Mouse (Mus musculus): Measurements from ENCODE around the gene Rab3c. TPM values are rescaled to one million over a fixed set of nuclear protein-coding genes. Genes with fewer than 3 reads are reported as not detected.

The Rab3c gene
- polyA plus RNA-seq, 1 experiment from 2014 or later, result 3.0 TPM

DNA sequence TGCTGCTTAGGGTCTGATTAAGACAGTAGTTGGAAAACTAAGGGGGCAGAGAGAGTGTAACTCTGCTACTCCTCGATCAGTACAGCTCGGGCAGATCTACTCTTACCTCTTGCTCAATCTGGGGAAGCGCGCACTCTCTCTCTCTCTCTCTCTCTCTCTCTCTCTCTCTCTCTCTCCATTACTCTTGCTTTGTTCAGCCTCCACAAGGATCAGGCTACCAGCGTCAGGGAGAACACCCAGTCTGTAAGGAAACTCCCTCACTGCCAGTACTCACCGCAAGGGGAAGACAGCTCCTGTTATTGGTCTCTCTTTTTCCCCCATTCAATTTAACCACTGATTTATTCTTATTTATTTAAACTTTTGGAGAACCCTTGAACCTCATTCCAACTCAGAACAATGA is 185.8 kb downstream of the Rab3c start:
- Histone ChIP-seq H3K27me3 (replicated peaks; ENCODE audit: control insufficient read depth, insufficient read depth, low read length) (no peaks in the 10 kb centered on the region), H3K9me3 (ENCODE audit: control insufficient read depth) (no peaks in the 10 kb centered on the region), H3K27ac (ENCODE audit: low read depth, low read length) (no peak overlapping the region), H3K9ac (ENCODE audit: low read depth, low read length) (no peak overlapping the region), H3K36me3 (ENCODE audit: control insufficient read depth, insufficient read depth) (no peaks in the 10 kb centered on the region), H3K4me3 (ENCODE audit: low read depth, low read length) (no peak overlapping the region), H3K4me2 (replicated peaks; ENCODE audit: low read depth) (no peak overlapping the region), H3K4me1 (replicated peaks; ENCODE audit: control insufficient read depth, insufficient read depth, low read length) (no peaks in the 10 kb centered on the region)
- no peak for TF ChIP-seq CTCF (IDR thresholded peaks at IDR 0.05; ENCODE audit: low read depth)
- WGBS, result 77% methylated on average over 6 of the region's 6 CpGs
- ATAC-seq, result no peak

DNA sequence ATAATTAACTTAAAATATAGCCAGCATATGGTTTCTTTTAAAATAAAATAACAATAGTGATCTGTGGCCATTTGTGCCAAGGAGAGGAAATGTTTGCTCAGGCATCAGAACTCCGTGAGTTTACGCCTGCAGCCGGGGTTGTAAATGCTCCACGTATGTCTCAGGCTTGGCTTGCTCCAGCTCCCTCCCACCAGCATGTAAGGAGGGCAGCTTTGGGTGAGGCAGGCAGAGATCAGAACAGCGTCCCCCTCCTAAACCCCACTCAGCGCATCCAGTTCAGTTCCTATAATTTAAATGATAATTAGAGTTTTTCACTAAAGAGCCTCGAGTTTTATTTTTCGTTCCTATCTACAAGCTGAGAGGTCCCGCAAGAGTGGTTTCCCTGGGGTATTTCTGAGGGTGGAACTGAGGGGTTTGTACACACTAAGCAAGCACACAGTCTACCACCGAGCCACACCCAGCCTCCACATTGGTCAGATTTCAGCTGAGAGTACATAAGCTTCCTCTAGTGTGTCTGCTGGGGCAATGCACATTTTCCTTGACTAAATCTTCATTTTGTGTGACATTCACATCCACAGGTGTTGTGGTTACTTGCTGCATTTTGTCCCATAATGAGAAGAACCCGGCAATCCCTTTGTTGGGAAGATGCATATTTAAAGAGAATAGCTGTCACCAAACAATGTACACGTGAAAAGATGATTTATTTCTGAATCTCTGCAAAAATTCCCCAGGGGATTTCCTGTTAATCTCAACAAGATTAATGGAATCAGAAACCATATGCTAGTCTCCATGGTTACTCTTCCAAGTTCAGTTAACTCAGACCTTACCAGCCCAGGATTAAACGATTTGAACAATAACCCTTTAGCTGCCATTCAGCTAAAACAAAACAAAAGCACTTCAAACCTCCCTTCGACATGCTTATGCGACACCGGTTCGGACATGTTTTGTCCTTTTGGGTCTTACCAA is 186.8 kb downstream of the Rab3c start:
- WGBS, result 55% methylated on average over 17 of the region's 17 CpGs
- Histone ChIP-seq H3K36me3 (ENCODE audit: control insufficient read depth, insufficient read depth) (no peaks in the 10 kb centered on the region), H3K9me3 (ENCODE audit: control insufficient read depth) (no peaks in the 10 kb centered on the region), H3K9ac (ENCODE audit: low read depth, low read length) (no peak overlapping the region), H3K27me3 (replicated peaks; ENCODE audit: control insufficient read depth, insufficient read depth, low read length) (no peaks in the 10 kb centered on the region), H3K27ac (ENCODE audit: low read depth, low read length) (no peak overlapping the region), H3K4me3 (ENCODE audit: low read depth, low read length) (no peak overlapping the region), H3K4me1 (replicated peaks; ENCODE audit: control insufficient read depth, insufficient read depth, low read length) (no peaks in the 10 kb centered on the region), H3K4me2 (replicated peaks; ENCODE audit: low read depth) (no peak overlapping the region)
- ATAC-seq, result no peak
- no peak for TF ChIP-seq CTCF (IDR thresholded peaks at IDR 0.05; ENCODE audit: low read depth)

DNA sequence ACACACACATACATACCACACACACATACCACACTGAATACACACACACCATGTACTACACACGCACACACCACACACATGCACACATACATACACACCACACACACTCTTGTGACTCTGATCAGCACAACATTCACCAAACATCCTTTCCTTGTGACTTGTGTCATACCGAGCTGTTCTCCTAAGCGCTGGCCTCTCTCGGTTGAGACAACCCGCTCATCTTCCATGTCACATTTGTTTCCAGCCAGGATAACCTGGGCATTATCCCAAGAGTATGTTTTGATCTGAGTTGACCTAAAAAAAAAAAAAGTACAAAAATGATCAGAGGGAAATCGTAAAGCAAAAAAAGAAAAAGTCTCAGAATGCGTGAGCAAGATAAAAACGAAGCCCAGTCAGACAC is 196.8 kb downstream of the Rab3c start:
- H3K9ac ChIP-seq (ENCODE audit: low read depth, low read length), result no peak overlapping the region
- ATAC-seq, result no peak
- 91% methylated on average over 8 of the region's 8 CpGs for WGBS
- H3K4me3 ChIP-seq (ENCODE audit: low read depth, low read length), result no peak overlapping the region
- H3K36me3 ChIP-seq (ENCODE audit: control insufficient read depth, insufficient read depth), result no peaks in the 10 kb centered on the region
- H3K9me3 ChIP-seq (ENCODE audit: control insufficient read depth), result no peaks in the 10 kb centered on the region
- no peak overlapping the region for H3K27ac ChIP-seq (ENCODE audit: low read depth, low read length)
- no peak for TF ChIP-seq CTCF (IDR thresholded peaks at IDR 0.05; ENCODE audit: low read depth)
- no peaks in the 10 kb centered on the region for H3K27me3 ChIP-seq (replicated peaks; ENCODE audit: control insufficient read depth, insufficient read depth, low read length)
- H3K4me1 ChIP-seq (replicated peaks; ENCODE audit: control insufficient read depth, insufficient read depth, low read length), result no peaks in the 10 kb centered on the region
- H3K4me2 ChIP-seq (replicated peaks; ENCODE audit: low read depth), result no peak overlapping the region

DNA sequence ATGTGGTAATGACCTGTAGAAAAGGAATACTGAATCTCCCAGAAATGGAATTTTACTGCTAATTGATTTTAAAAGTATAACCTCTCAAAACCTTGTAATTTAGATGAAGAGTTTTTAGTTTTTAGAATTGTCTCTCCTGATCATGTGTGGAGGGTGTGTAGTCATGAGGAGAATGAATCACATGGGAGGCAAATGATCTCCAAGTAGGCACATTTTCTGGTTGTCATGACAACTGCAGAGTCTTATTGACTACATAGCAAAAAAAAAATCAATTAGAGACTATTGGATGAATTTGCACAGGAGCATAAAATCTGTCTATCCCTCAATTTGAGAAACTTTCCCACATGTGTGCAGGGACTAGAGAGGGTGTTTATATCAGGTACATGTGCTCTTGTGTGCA is 199.6 kb downstream of the Rab3c start:
- H3K4me2 ChIP-seq (replicated peaks; ENCODE audit: low read depth), result no peak overlapping the region
- H3K9me3 ChIP-seq (ENCODE audit: control insufficient read depth), result no peaks in the 10 kb centered on the region
- H3K27me3 ChIP-seq (replicated peaks; ENCODE audit: control insufficient read depth, insufficient read depth, low read length), result no peaks in the 10 kb centered on the region
- no peak for ATAC-seq
- H3K9ac ChIP-seq (ENCODE audit: low read depth, low read length), result no peak overlapping the region
- no peak for TF ChIP-seq CTCF (IDR thresholded peaks at IDR 0.05; ENCODE audit: low read depth)
- H3K36me3 ChIP-seq (ENCODE audit: control insufficient read depth, insufficient read depth), result no peaks in the 10 kb centered on the region
- H3K27ac ChIP-seq (ENCODE audit: low read depth, low read length), result no peak overlapping the region
- H3K4me3 ChIP-seq (ENCODE audit: low read depth, low read length), result no peak overlapping the region
- no peaks in the 10 kb centered on the region for H3K4me1 ChIP-seq (replicated peaks; ENCODE audit: control insufficient read depth, insufficient read depth, low read length)

DNA sequence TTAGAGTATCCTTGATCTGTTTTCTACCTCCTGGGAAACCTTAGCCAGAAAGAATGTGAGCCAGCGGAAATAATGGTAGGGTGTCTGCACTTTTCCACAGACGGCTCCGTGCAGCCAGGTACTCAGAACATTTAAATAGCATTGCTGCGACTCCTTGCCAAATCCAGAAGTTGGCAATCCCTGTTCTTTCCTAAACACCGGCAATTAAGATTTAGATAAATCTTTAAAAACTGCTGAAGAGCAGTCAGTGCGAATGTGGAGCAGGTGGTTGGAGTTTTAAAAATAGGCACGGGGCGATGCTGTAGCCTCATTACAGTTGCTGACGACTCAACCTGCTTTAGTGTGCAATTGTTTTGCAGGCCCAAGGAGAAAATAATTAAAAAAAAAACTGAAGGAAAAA is 205.2 kb downstream of the Rab3c start:
- Histone ChIP-seq H3K27me3 (replicated peaks; ENCODE audit: control insufficient read depth, insufficient read depth, low read length) (no peaks in the 10 kb centered on the region), H3K36me3 (ENCODE audit: control insufficient read depth, insufficient read depth) (no peaks in the 10 kb centered on the region), H3K9me3 (ENCODE audit: control insufficient read depth) (no peaks in the 10 kb centered on the region), H3K4me3 (ENCODE audit: low read depth, low read length) (no peak overlapping the region), H3K4me2 (replicated peaks; ENCODE audit: low read depth) (no peak overlapping the region), H3K9ac (ENCODE audit: low read depth, low read length) (no peak overlapping the region), H3K4me1 (replicated peaks; ENCODE audit: control insufficient read depth, insufficient read depth, low read length) (no peaks in the 10 kb centered on the region), H3K27ac (ENCODE audit: low read depth, low read length) (no peak overlapping the region)
- no peak for ATAC-seq
- 87% methylated on average over 9 of the region's 9 CpGs for WGBS
- no peak for TF ChIP-seq CTCF (IDR thresholded peaks at IDR 0.05; ENCODE audit: low read depth)

DNA sequence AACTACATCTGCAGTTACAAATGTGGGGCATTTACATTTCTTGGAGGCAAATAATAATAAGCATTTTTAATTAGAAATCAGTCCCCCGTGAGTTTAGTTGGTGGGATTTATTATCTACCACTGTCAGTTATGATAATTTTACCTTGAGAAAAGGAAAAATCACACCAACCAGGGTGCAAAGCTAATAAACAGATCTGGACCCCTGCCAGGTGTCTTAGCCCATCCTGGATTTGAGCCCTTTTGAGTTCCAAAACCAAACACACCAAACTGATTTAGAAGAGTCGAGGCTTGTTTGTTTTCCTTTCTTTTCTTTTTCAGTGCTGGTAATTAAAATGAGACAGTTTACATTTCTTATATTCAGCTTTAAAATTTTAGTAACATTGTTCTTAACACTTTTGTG is 206.6 kb downstream of the Rab3c start:
- H3K4me1 ChIP-seq (replicated peaks; ENCODE audit: control insufficient read depth, insufficient read depth, low read length), result no peaks in the 10 kb centered on the region
- no peaks in the 10 kb centered on the region for H3K36me3 ChIP-seq (ENCODE audit: control insufficient read depth, insufficient read depth)
- no peak for ATAC-seq

More for the DNA sequence above, 206.6 kb downstream of the Rab3c start:
- H3K27me3 ChIP-seq (replicated peaks; ENCODE audit: control insufficient read depth, insufficient read depth, low read length), result no peaks in the 10 kb centered on the region
- WGBS, result 74% methylated on average over 2 of the region's 2 CpGs
- no peak overlapping the region for H3K9ac ChIP-seq (ENCODE audit: low read depth, low read length)
- H3K9me3 ChIP-seq (ENCODE audit: control insufficient read depth), result no peaks in the 10 kb centered on the region
- no peak overlapping the region for H3K4me3 ChIP-seq (ENCODE audit: low read depth, low read length)
- no peak overlapping the region for H3K4me2 ChIP-seq (replicated peaks; ENCODE audit: low read depth)
- H3K27ac ChIP-seq (ENCODE audit: low read depth, low read length), result no peak overlapping the region
- no peak for TF ChIP-seq CTCF (IDR thresholded peaks at IDR 0.05; ENCODE audit: low read depth)
